Mouse (Mus musculus) heart, postnatal 0 days (tissue): Measurements from ENCODE around the gene Tmigd1.

Experiments used
- CTCF ChIP-seq: IDR thresholded peaks from 2 replicates; pipeline ENCODE4 v1.5.1; 2016; ENCODE audit warnings: antibody characterized with exemption, control low read depth, low read depth
- EP300 ChIP-seq: IDR thresholded peaks from 2 replicates; pipeline ENCODE4 v1.6.1; 2016; ENCODE audit warnings: antibody characterized with exemption, low read depth

- TF ChIP-seq CTCF (no peak), EP300 (no peak)
These were observed 12.4 kb upstream of the Tmigd1 start for GRCm38 (mm10) chr11:76889339-76890164.
